Mouse (Mus musculus) forebrain, embryonic 11.5 days (tissue): ENCODE measurements at regions not wholly inside any gene's neighbourhood (a gene's known extent, or its start where the extent isn't known, plus 50 kb on each side); places are given as distances from the start of the nearest gene placed in this dataset.
A peak's percentile ranks its signal among the peaks of the same experiment; 100 is the strongest.

Experiments used
- ATAC-seq: fragments of 200-750 bp; cut with Nextera tagmentation; replicated peaks from 2 replicates; pipeline ENCODE4 v1.8.0; 2017; ENCODE audit warnings: moderate TSS enrichment; ENCODE audit not compliant: low FRiP score
- DNase-seq: peaks from one replicate; pipeline ENCODE4 v3.0.0-alpha.2; 2017; ENCODE audit warnings: low spot score
- H3K27ac ChIP-seq: fragments of 300-500 bp; sonication (generic); 2 replicates; pipeline ENCODE4 v1.5.1; 2014; ENCODE audit warnings: low read depth, low read length
- H3K27me3 ChIP-seq: fragments of 300-500 bp; sonication (generic); 2 replicates; pipeline ENCODE4 v1.6.1; 2014; ENCODE audit warnings: mild to moderate bottlenecking, low read length, mixed read lengths; ENCODE audit not compliant: control insufficient read depth, insufficient read depth
- H3K36me3 ChIP-seq: fragments of 300-500 bp; sonication (generic); 2 replicates; pipeline ENCODE4 v1.6.1; 2014; ENCODE audit warnings: mild to moderate bottlenecking, low read length, moderate library complexity, mixed read lengths; ENCODE audit not compliant: control insufficient read depth, insufficient read depth
- H3K4me1 ChIP-seq: fragments of 300-500 bp; sonication (generic); replicated peaks from 2 replicates; pipeline ENCODE4 v1.6.1; 2014; ENCODE audit warnings: low read length, mixed read lengths; ENCODE audit not compliant: control insufficient read depth, insufficient read depth
- H3K4me2 ChIP-seq: fragments of 300-500 bp; sonication (generic); 2 replicates; pipeline ENCODE4 v1.6.1; 2014; ENCODE audit warnings: low read depth, mild to moderate bottlenecking, low read length, moderate library complexity, mixed read lengths; ENCODE audit not compliant: severe bottlenecking
- H3K4me3 ChIP-seq: fragments of 300-500 bp; sonication (generic); 2 replicates; pipeline ENCODE4 v1.5.1; 2014; ENCODE audit warnings: low read depth, low read length
- H3K9ac ChIP-seq: fragments of 300-500 bp; sonication (generic); 2 replicates; pipeline ENCODE4 v1.6.1; 2014; ENCODE audit warnings: low read length
- H3K9me3 ChIP-seq: fragments of 300-500 bp; sonication (generic); 2 replicates; pipeline ENCODE4 v1.6.1; 2016; ENCODE audit warnings: low read length, mixed read lengths; ENCODE audit not compliant: control insufficient read depth
- WGBS: fragments of 180-500 bp; shearing (Covaris S2); extraction: QIAGEN DNeasy Blood & Tissue Kit; methylation state at CpG from one replicate; pipeline ENCODE4 v1.1.7; 2014; 5-methylcytosine and 5-hydroxymethylcytosine counted together

DNA sequence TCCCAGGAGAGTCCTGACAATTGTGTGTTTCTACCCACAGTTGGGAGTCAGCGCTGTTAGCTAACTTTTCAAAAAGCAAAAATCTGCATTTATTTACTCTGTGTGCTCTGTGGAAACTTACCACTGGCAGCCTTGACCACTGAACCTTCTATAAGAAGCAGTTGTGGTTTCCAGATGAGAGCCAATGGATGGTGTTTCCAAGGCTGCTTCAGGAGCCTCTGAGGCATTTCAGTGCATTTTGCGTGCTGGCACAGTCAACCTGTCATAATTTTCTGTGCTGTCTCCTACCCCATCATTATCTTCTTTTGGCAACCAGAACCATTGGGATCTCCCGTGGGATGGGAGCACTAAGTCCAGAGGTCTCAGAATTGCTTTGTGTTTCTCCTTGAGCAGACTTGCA is 60.3 kb downstream of the 4930544G11Rik start:
- 95% methylated on average over 3 of the region's 3 CpGs for WGBS
- H3K4me2 ChIP-seq: no peak overlapping the region
- no peak overlapping the region for H3K9ac ChIP-seq
- H3K27me3 ChIP-seq: no peaks in the 10 kb centered on the region
- H3K36me3 ChIP-seq: no peaks in the 10 kb centered on the region
- no peak overlapping the region for H3K27ac ChIP-seq
- DNase-seq: no peak
- H3K4me3 ChIP-seq: no peak overlapping the region
- no peak for ATAC-seq
- no peaks in the 10 kb centered on the region for H3K9me3 ChIP-seq
- no peaks in the 10 kb centered on the region for H3K4me1 ChIP-seq

DNA sequence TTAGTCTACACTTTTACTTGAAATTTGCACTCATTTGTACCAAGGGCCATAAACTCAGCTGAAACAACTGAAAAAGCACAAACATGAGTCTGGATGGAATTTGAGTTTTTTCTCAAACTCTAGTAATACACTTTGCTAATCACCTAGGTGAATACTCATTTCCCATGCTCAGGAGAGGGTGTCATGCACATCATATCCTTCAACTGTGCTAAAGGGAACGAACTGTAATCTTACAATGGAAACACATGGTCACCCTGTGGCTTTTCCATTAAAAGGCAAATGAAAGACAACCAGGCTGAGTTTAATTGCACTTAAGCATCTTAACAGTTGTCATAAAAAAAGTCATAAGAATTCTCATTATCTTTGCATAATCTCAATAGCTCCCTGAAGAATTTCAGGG is 71.1 kb downstream of the 4930544G11Rik start:
- 85% methylated on average over 1 of the region's 1 CpGs for WGBS
- no peak for ATAC-seq
- Histone ChIP-seq H3K27me3 (no peaks in the 10 kb centered on the region), H3K9me3 (no peaks in the 10 kb centered on the region), H3K4me2 (no peak overlapping the region), H3K27ac (no peak overlapping the region), H3K9ac (no peak overlapping the region), H3K4me3 (no peak overlapping the region), H3K36me3 (no peaks in the 10 kb centered on the region), H3K4me1 (no peaks in the 10 kb centered on the region)
- DNase-seq: no peak

DNA sequence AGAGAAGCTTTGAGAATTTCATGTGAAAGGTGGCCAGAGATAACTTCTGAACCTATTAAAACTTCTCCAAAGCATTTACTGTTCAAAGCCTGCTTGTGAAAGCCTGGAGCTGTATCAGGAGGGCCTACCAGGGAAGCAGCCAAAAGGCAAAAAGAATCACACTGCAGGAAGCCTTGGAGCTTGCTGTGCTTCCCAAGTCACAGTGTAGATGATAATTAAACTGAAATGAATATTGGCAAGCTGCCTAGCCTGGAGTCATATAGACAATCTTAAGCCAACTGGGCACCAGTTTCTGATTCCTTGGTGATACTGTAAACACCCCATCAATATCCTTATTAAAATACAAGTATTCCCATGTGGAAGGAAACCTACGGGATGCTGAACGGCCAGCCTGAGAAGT is 84.4 kb downstream of the 4930544G11Rik start:
- no peak for DNase-seq
- Histone ChIP-seq H3K9me3 (no peaks in the 10 kb centered on the region), H3K36me3 (no peaks in the 10 kb centered on the region), H3K4me1 (no peaks in the 10 kb centered on the region), H3K27ac (no peak overlapping the region), H3K27me3 (no peaks in the 10 kb centered on the region), H3K4me2 (no peak overlapping the region), H3K4me3 (no peak overlapping the region), H3K9ac (no peak overlapping the region)
- 81% methylated on average over 2 of the region's 2 CpGs for WGBS
- no peak for ATAC-seq

DNA sequence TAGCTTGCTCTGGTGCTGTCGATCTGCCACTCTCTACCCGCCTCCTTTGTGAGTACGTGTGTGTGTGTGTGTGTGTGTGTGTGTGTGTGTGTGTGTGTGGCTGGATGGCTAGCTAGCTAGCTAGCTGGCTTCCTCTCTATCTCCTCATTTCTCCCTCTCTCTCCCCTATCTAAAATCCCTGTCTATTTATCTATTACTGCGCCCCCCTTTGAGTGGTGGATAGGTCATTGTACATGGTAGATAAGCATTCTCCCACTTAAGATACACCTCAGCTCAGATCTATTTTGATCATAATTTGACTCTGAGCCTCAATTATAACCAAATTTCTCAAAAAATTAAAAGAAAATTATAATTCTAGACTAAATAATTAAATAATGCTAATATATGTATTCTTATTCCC is 99.4 kb downstream of the 4930544G11Rik start:
- Histone ChIP-seq H3K9ac (no peak overlapping the region), H3K4me2 (no peak overlapping the region), H3K36me3 (no peaks in the 10 kb centered on the region), H3K27ac (no peak overlapping the region), H3K4me1 (no peaks in the 10 kb centered on the region), H3K27me3 (no peaks in the 10 kb centered on the region), H3K9me3 (no peaks in the 10 kb centered on the region), H3K4me3 (no peak overlapping the region)
- no peak for ATAC-seq
- no peak for DNase-seq
- WGBS: 81% methylated on average over 4 of the region's 4 CpGs

DNA sequence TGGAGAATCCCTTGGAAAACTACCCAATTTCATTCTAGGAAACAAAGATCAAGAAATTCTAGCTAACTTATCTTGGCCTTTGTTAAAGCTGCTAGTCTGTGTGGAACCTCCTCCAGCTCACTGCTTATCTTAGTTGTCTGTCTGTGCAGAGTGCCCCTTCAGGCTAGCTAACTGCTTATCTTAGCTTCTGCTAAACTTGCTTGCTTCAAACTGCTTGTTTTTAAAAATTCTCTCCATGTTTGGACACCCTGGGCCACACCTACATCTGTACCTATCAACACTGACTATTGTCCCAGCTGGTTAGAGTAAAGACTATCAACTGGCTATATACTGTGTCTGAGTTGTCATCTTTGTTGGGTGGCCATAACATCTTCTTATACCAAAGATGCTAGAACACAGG is 100.0 kb downstream of the 4930544G11Rik start:
- no peak overlapping the region for H3K4me2 ChIP-seq
- no peaks in the 10 kb centered on the region for H3K36me3 ChIP-seq
- peak; percentile 42; the same call in 1 of the 2 replicates for ATAC-seq
- no peak overlapping the region for H3K9ac ChIP-seq
- no peaks in the 10 kb centered on the region for H3K27me3 ChIP-seq
- H3K9me3 ChIP-seq: no peaks in the 10 kb centered on the region
- H3K4me3 ChIP-seq: no peak overlapping the region
- H3K4me1 ChIP-seq: no peaks in the 10 kb centered on the region
- DNase-seq: no peak
- H3K27ac ChIP-seq: no peak overlapping the region

DNA sequence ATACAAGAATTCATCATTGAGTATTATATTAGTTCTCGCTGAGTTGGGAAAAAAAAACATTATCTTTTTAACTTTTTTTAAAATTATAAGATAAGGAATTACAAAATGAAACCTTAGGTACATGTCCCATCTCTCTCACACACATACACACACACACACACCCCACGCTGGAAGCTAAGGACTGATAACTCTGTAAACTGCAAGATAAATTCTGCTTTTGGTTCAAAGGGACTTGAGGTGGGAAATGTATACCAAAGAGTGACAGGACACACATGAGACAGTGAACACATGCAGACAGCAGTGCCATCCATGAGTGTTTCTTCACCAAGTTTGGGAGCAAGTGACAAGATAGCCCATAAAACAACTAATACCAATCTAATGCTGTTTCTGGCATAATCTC is 100.8 kb downstream of the 4930544G11Rik start:
- no peaks in the 10 kb centered on the region for H3K9me3 ChIP-seq
- no peak overlapping the region for H3K9ac ChIP-seq
- no peaks in the 10 kb centered on the region for H3K27me3 ChIP-seq
- 91% methylated on average over 2 of the region's 2 CpGs for WGBS
- H3K4me2 ChIP-seq: no peak overlapping the region
- H3K4me3 ChIP-seq: no peak overlapping the region
- ATAC-seq: no peak
- H3K36me3 ChIP-seq: no peaks in the 10 kb centered on the region
- H3K4me1 ChIP-seq: no peaks in the 10 kb centered on the region
- DNase-seq: no peak
- H3K27ac ChIP-seq: no peak overlapping the region

DNA sequence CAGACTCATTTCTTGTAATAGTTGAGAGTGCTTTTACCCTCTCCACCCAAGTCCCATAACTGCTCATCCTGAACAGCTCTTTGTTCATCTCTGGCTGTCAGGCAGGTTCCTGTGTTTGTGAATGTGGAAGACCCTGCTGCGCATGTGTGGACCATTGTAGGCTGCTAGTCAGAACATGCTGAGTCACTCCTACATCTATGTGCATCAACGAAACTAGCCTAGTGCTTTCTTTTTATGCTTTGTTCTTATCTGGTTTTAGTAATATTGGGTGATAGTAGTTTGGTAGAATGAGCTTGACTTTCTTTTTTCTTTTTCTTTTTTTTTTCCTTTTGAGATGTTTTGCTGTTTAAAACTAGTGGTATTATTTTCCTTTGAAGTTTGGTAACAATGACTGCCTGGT is 116.5 kb downstream of the 4930544G11Rik start:
- H3K27me3 ChIP-seq: no peaks in the 10 kb centered on the region
- no peak overlapping the region for H3K27ac ChIP-seq
- ATAC-seq: no peak
- no peak overlapping the region for H3K4me2 ChIP-seq
- no peaks in the 10 kb centered on the region for H3K9me3 ChIP-seq
- H3K4me3 ChIP-seq: no peak overlapping the region
- 91% methylated on average over 2 of the region's 2 CpGs for WGBS
- no peaks in the 10 kb centered on the region for H3K4me1 ChIP-seq
- no peak for DNase-seq
- H3K9ac ChIP-seq: no peak overlapping the region
- H3K36me3 ChIP-seq: no peaks in the 10 kb centered on the region

DNA sequence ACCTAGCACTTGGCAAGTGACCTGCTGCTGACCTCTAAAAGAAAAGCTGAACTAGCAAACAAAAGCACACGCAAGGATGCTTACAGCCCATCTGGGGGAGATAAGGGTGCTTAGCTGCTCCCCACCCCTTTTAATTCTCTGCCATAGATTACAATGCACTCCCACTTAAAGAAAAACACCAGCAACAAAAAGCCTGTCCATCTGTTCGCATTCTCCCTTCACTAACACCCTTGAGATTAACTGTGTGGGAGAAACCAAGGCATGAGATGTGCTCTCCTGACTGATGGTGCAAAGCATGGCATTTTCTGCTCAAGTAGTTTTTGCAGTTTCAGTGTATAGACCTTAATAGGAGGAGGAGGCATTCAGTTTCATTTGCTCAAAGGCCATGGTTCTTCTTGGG is 125.0 kb downstream of the 4930544G11Rik start:
- Histone ChIP-seq H3K4me2 (no peak overlapping the region), H3K4me1 (peaks cover 5% of the 10 kb centered on the region), H3K27me3 (no peaks in the 10 kb centered on the region), H3K9me3 (no peaks in the 10 kb centered on the region), H3K4me3 (no peak overlapping the region), H3K36me3 (no peaks in the 10 kb centered on the region), H3K27ac (no peak overlapping the region), H3K9ac (no peak overlapping the region)
- DNase-seq: no peak
- WGBS: 15% methylated on average over 2 of the region's 2 CpGs
- peak; percentile 79 for ATAC-seq

DNA sequence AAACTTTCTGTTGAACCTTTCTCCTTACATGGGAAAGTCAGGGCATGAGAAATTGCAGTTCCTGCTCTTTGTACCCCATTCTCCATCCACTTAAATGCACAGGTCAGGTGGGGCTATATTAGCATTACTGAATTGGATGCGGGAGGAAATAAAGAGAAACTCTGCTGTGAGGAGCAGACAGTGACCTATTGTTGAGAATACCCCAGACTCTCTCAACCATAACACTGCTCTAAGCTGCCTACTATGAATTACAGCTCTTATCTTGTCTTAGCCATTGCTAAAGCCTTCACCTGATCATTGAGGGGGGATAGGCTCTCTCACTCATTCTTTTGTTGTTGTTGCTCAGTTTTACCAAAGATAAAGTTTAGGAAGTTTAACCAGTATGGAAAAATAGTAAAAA is 126.4 kb downstream of the 4930544G11Rik start:
- no peak for ATAC-seq
- peaks cover 5% of the 10 kb centered on the region for H3K4me1 ChIP-seq

More for the DNA sequence above, 126.4 kb downstream of the 4930544G11Rik start:
- no peak for DNase-seq
- no peak overlapping the region for H3K4me3 ChIP-seq
- H3K9me3 ChIP-seq: no peaks in the 10 kb centered on the region
- H3K36me3 ChIP-seq: no peaks in the 10 kb centered on the region
- H3K27me3 ChIP-seq: no peaks in the 10 kb centered on the region
- 33% methylated on average over 1 of the region's 1 CpGs for WGBS
- no peak overlapping the region for H3K27ac ChIP-seq
- H3K9ac ChIP-seq: no peak overlapping the region
- no peak overlapping the region for H3K4me2 ChIP-seq
